Mouse (Mus musculus): ENCODE measurements around the gene Zfp423. TPM values are rescaled to one million over a fixed set of nuclear protein-coding genes. Genes with fewer than 3 reads are reported as not detected.

The Zfp423 gene
- 16.5 and 18.5 TPM in 2 replicates for polyA plus RNA-seq (2015; fragmentation: Nextera tagmentation; extraction: Ambion mirVana)

DNA sequence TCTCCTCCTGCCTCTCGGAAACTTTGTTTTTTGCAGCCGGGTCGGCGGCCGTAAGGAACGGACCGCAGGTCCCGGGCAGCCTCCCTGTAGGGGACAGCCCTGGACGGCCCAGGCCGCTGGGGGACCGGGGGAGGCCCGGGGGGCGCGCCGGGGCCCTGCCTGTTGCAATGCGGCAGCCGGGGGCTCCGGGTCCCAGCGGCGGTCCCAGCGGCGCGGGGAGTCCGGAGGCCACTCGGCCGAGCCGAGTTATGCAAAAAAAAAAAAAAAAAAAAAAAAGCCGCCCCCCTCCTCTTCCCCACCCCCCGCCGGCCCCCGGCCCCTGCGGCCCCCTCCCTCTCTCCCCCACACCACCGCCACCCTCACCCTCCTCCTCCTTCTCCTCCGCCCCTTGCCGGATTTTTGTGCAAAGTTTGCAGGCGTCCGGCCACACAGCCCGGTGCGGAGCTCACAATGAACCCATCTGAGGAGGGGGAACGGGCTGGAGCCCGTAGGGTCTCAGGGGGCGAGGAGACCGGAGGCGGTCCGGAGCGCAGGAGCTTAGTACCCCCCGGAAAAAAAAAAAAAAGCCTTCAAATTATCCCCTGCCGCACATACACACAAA lies at the start of gene Zfp423:
Zfp423 (minus strand) TSS at position 276 of the 601 bp plus-strand sequence.
- 0% methylated on average over 28 of the region's 48 CpGs for WGBS
- Histone ChIP-seq H3K9me3 (replicated peaks) (no peaks in the 10 kb centered on the region), H3K27me3 (replicated peaks) (peaks cover 10% of the 10 kb centered on the region; the same call in 1 of the 2 replicates), H3K4me2 (peak within 1 kb of the TSS; percentile 79), H3K36me3 (no peaks in the 10 kb centered on the region), H3K27ac (replicated peaks) (peak within 1 kb of the TSS; percentile 94), H3K9ac (replicated peaks) (peak within 1 kb of the TSS; percentile 91), H3K4me1 (peaks cover 66% of the 10 kb centered on the region), H3K4me3 (replicated peaks) (peak within 1 kb of the TSS; percentile 82)
- no peak; the same call in 1 of the 2 replicates for ATAC-seq (ENCODE audit: low FRiP score)

DNA sequence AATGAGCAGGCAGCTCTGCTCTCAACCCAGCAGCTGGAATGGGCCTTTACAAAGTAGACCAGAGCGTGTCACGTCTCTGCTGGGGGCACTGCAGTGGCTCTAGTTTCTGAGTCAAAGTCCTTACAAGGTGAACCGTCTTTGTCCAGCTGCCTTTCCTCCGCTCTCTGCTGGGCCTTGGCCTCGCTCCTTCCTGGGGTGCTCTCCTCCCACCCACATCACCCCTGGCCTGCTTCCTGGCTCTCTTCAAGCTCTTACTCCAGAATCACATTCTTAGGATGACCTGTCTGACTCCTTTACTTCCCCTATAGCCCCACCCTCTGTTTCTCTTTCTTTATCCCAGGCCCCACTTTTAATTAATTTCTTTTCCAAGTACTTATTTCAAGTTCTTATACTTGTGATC lies 47.4 kb upstream of the Zfp423 start:
- no peaks in the 10 kb centered on the region for H3K27me3 ChIP-seq (replicated peaks)
- WGBS = 86% methylated on average over 5 of the region's 5 CpGs
- H3K9ac ChIP-seq (replicated peaks) = no peak overlapping the region
- no peak overlapping the region for H3K4me2 ChIP-seq
- no peak overlapping the region for H3K4me3 ChIP-seq (replicated peaks)
- H3K27ac ChIP-seq (replicated peaks) = no peak overlapping the region
- no peak for ATAC-seq (ENCODE audit: low FRiP score)
- H3K4me1 ChIP-seq = 0 out of 2 replicates have a peak, but pooled peaks cover 3% of the 10 kb centered on the region
- no peaks in the 10 kb centered on the region for H3K9me3 ChIP-seq (replicated peaks)
- no peaks in the 10 kb centered on the region for H3K36me3 ChIP-seq

DNA sequence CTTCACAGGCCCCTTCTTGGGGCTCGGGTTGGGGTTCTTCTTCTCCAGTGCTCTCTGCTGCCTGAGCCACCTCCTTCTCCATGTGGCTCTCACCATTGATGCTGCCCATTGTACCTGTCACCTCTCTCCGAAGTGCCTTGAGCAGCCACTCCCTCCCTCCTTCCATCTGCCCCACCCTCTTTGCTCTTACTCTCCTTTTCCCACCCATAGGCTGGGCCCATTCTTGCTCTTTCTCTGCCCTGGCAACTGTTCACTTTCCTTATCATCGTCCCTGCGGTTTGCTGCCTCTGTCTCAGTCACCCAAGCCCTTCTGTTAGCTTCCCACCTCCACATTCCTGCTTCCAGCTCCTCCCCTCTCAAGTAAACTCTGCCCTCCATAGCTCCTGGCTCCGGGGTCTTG lies 25.4 kb upstream of the Zfp423 start:
- no peak overlapping the region for H3K9ac ChIP-seq (replicated peaks)
- H3K27ac ChIP-seq (replicated peaks) = no peak overlapping the region
- ATAC-seq (ENCODE audit: low FRiP score) = no peak
- H3K27me3 ChIP-seq (replicated peaks) = no peaks in the 10 kb centered on the region
- no peaks in the 10 kb centered on the region for H3K36me3 ChIP-seq
- H3K4me1 ChIP-seq = no peaks in the 10 kb centered on the region
- no peaks in the 10 kb centered on the region for H3K9me3 ChIP-seq (replicated peaks)
- 46% methylated on average over 5 of the region's 5 CpGs for WGBS
- H3K4me3 ChIP-seq (replicated peaks) = no peak overlapping the region
- no peak overlapping the region for H3K4me2 ChIP-seq

DNA sequence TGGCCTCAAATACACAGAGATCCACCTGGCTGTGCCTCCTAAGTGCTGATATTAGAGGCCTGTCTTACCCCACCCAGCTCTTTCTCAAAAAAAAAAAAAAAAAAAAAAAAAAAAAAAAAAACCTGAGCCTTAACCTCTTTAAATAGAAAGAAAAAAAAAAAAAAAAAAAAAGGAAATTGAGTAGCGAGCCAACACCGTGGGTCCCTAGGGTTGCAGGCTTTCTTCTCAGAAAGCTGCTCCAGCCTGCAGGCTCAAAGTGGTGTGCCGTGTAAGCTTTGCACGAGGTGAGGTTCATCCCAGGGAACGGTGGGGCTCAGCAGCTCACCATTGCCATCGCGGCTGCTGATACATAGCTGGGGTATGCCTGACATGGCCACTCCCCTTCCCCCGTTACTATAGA lies 24.6 kb upstream of the Zfp423 start:
- 45% methylated on average over 8 of the region's 8 CpGs for WGBS
- no peak for ATAC-seq (ENCODE audit: low FRiP score)

DNA sequence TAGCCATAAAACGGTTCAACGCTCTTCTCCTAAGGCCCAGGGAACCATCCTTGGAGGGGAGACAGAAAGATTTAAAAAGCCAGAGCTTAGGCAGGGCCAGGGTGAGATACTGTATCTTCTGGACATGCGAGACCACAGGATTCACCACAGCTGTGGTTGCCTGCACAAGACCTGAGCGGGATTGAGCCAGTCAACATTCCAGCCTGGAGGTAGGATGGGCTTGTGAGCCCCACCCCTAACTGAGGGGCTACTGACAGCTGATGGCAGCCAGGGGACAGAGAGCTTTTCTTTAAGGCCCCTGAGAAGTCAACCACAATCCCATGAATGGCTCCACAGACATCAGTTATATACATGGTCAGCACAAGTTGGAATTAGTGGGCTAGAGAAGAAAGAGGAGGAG lies 23.5 kb upstream of the Zfp423 start:
- Histone ChIP-seq H3K27me3 (replicated peaks) (no peaks in the 10 kb centered on the region), H3K27ac (replicated peaks) (no peak overlapping the region), H3K9ac (replicated peaks) (no peak overlapping the region), H3K36me3 (no peaks in the 10 kb centered on the region), H3K9me3 (replicated peaks) (no peaks in the 10 kb centered on the region), H3K4me2 (no peak overlapping the region), H3K4me3 (replicated peaks) (no peak overlapping the region), H3K4me1 (no peaks in the 10 kb centered on the region)
- ATAC-seq (ENCODE audit: low FRiP score) = no peak
- 83% methylated on average over 4 of the region's 4 CpGs for WGBS

More for the DNA sequence above, 24.6 kb upstream of the Zfp423 start:
- no peak overlapping the region for H3K4me3 ChIP-seq (replicated peaks)
- no peaks in the 10 kb centered on the region for H3K9me3 ChIP-seq (replicated peaks)
- no peaks in the 10 kb centered on the region for H3K27me3 ChIP-seq (replicated peaks)
- H3K27ac ChIP-seq (replicated peaks) = no peak overlapping the region
- no peak overlapping the region for H3K4me2 ChIP-seq
- no peaks in the 10 kb centered on the region for H3K36me3 ChIP-seq
- H3K4me1 ChIP-seq = no peaks in the 10 kb centered on the region
- H3K9ac ChIP-seq (replicated peaks) = no peak overlapping the region

DNA sequence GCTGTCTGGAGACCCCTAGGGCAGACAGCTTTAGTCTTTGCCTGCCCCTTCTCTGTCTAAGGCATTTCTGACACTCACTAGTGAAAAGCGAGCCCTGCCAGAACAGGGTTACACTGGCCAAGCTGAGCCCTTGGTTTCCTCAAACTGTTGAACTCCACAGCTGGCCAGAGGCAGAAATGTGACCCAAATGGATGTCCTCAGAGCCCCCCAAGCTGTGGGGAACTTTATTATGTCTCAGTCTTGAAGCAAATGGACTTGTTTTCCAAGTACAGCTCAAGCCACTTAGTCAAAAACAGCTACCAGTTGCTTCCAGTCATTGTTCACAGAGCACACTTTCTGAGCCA lies 16.0 kb upstream of the Zfp423 start:
- ATAC-seq (ENCODE audit: low FRiP score) = no peak
- H3K36me3 ChIP-seq = no peaks in the 10 kb centered on the region
- no peak overlapping the region for H3K4me3 ChIP-seq (replicated peaks)
- no peak overlapping the region for H3K9ac ChIP-seq (replicated peaks)
- 0 out of 2 replicates have a peak overlapping the region, but pooled peaks have one; percentile 11 for H3K27ac ChIP-seq (replicated peaks)
- H3K4me2 ChIP-seq = peak overlapping the region; percentile 55; the same call in 1 of the 2 replicates
- H3K4me1 ChIP-seq = peaks cover 17% of the 10 kb centered on the region
- WGBS = 16% methylated on average over 1 of the region's 1 CpGs
- H3K9me3 ChIP-seq (replicated peaks) = no peaks in the 10 kb centered on the region
- peaks cover 9% of the 10 kb centered on the region; the same call in 1 of the 2 replicates for H3K27me3 ChIP-seq (replicated peaks)

DNA sequence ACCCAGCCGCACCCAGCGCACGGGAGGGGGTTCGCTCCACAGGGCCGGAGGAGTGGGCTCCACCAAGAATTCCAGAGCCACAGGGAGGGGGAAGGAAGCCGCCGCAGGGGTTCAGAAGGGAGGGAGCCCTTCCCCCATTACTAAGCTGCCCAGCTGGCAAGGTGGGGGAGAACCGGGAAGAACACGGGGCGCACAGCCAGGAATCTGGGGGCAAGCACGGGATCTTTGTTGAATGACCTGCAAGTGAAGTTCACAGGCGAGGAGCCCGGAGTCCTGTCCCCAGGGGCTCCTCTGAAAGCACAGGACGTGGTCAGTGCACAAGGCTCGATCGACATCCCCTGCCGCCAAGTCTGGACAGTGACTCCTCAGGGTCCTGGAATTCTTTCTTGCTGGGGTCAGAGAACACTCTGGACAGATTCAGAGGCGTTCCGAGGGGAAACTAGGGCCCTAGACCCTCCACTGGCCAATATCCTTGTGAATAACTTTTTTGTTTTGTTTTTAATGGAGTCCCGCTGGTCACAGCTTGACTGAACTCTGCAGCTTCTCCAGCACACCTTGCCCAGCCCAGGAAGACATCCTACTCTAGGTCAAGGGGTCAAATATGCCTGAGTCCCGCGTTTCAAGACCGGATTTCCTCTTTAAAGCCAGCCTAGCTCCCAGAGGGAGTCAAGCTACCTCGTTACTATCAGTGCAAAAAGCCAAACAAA lies 15.5 kb upstream of the Zfp423 start:
- peaks cover 9% of the 10 kb centered on the region; the same call in 1 of the 2 replicates for H3K27me3 ChIP-seq (replicated peaks)
- H3K9ac ChIP-seq (replicated peaks) = no peak overlapping the region
- H3K4me3 ChIP-seq (replicated peaks) = peak overlapping the region; percentile 20
- no peaks in the 10 kb centered on the region for H3K36me3 ChIP-seq
- peaks cover 17% of the 10 kb centered on the region for H3K4me1 ChIP-seq
- peak overlapping the region; percentile 55 for H3K4me2 ChIP-seq
- no peaks in the 10 kb centered on the region for H3K9me3 ChIP-seq (replicated peaks)
- H3K27ac ChIP-seq (replicated peaks) = 0 out of 2 replicates have a peak overlapping the region, but pooled peaks have one; percentile 11
- no peak for ATAC-seq (ENCODE audit: low FRiP score)
- WGBS = 4% methylated on average over 24 of the region's 24 CpGs

DNA sequence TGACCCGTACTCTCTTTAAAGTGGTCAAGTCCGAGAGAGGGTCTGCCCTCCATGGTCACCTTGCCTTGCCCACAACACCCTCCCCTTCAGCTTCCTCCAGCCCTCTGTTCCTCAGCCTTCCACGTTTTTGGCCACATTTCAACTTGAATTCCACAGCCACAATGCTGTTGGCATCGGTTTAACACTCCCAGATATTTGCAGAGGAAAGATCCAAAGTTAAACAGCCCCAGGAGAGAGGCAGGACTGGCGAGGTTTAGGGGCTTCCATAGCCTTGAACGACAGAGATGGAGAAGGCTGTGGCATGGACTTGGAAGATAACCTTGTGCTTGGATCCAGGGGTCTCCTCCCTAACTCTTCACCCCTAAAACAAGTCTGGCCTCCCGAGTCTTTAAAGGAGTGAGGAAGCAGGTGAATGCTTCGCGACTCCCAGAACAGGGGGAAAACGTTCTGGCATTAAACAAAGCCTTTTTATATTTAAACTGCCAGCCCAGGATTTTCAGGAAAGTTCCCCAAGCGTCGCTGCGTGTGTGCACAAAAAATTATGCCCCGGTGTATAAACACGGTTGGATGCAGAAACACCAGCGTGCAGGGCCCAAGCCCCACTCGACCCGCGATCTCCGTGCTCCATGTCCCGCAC lies 14.8 kb upstream of the Zfp423 start:
- H3K27ac ChIP-seq (replicated peaks) = no peak overlapping the region
- WGBS = 12% methylated on average over 21 of the region's 21 CpGs
- no peak for ATAC-seq (ENCODE audit: low FRiP score)
- no peaks in the 10 kb centered on the region for H3K9me3 ChIP-seq (replicated peaks)
- peak overlapping the region; percentile 20 for H3K4me3 ChIP-seq (replicated peaks)
- peaks cover 9% of the 10 kb centered on the region; the same call in 1 of the 2 replicates for H3K27me3 ChIP-seq (replicated peaks)
- no peaks in the 10 kb centered on the region for H3K36me3 ChIP-seq
- peaks cover 17% of the 10 kb centered on the region for H3K4me1 ChIP-seq
- peak overlapping the region; percentile 55 for H3K4me2 ChIP-seq
- no peak overlapping the region for H3K9ac ChIP-seq (replicated peaks)

DNA sequence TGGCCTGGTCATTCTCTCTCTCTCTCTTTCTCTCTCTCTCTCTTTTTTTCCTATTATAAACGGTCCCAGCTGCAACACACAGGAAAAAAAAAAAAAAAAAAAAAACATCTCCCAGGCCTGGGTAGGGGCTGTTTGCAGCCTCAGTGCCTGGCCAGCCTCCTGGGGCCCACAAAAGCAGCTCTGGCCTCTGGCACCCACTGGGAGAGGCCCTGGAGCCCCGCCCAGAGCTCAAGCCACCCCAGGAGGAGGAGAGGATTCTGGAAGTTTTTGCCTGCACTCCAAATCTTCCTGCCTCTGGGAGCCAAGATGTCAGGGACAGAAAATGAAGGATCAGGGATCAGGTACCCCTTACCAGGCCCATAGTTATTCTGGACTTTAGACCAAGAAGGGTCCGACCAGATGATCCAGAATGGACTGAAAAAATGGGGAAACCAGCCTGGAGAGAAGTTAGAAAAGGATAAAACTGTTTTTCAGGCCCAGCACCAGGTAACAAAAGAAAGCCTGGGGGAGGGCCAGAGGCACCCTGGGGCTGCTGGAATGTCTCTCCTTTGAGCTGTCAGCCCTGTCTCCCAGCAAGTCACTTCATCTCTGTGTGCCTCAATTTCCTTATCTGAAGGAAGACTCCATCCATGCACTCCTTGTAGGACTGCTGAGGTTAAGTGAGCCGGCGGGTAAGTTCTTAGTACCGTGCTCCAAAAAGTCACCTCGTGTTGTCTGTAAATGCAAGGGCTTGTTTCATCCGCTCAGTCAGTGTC lies 8.6 kb upstream of the Zfp423 start:
- Histone ChIP-seq H3K36me3 (no peaks in the 10 kb centered on the region), H3K27me3 (replicated peaks) (peaks cover under 1% of the 10 kb centered on the region; the same call in 1 of the 2 replicates), H3K4me3 (replicated peaks) (no peak overlapping the region), H3K4me1 (peaks cover 9% of the 10 kb centered on the region), H3K9me3 (replicated peaks) (no peaks in the 10 kb centered on the region), H3K27ac (replicated peaks) (no peak overlapping the region; the same call in 1 of the 2 replicates), H3K4me2 (no peak overlapping the region), H3K9ac (replicated peaks) (no peak overlapping the region)
- 41% methylated on average over 8 of the region's 8 CpGs for WGBS
- no peak for ATAC-seq (ENCODE audit: low FRiP score)

DNA sequence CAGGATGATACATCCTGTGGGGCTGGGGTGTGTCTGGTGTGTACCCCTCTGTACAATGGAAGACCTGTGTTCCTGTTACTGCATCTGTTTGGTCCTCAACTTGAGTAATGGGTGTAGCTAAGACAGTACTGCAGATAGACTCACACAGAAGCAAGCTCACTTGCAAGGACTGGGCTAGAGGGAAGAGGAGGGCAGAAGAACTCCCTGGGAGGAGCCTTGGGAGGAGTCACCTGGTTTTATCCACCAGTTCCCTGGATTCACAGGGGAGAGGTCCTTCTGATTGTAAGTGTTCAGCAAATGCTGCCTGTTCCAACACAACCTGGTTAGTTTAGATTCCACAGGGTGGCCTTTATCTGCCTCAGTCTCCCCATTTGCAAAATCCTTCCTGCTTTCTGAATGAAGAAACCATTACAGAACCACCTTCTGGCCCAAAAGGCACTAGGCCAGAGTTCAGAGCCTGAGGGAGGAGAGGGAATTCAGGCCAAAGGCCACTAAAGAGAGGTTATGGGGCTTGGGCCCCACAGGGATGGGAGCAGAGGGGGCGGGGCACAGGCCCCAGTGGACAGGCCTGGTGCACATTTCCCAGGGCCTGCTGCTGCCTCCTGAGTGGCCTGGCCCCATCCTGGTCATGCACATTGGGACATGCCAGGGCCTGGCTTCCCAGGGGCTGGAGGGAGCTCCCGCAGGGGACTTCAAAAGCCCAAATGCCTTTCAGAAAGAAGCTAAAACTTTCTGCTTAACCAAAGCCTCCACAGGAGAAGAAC lies 7.8 kb upstream of the Zfp423 start:
- H3K4me2 ChIP-seq = no peak overlapping the region
- 3% methylated on average over 2 of the region's 2 CpGs for WGBS
- H3K4me1 ChIP-seq = peaks cover 17% of the 10 kb centered on the region
- no peaks in the 10 kb centered on the region for H3K36me3 ChIP-seq
- H3K9ac ChIP-seq (replicated peaks) = no peak overlapping the region
- peaks cover 3% of the 10 kb centered on the region; the same call in 1 of the 2 replicates for H3K27me3 ChIP-seq (replicated peaks)
- no peaks in the 10 kb centered on the region for H3K9me3 ChIP-seq (replicated peaks)
- no peak overlapping the region; the same call in 1 of the 2 replicates for H3K27ac ChIP-seq (replicated peaks)
- no peak overlapping the region for H3K4me3 ChIP-seq (replicated peaks)
- no peak for ATAC-seq (ENCODE audit: low FRiP score)

All from neural tube, embryonic 15.5 days (tissue).